Mouse (Mus musculus) hematopoietic stem cell, adult 5-6 weeks (primary cell): ENCODE measurements at regions not wholly inside any gene's neighbourhood (a gene's known extent, or its start where the extent isn't known, plus 50 kb on each side); places are given as distances from the start of the nearest gene placed in this dataset.

Experiments used
- ATAC-seq, 2 experiments: fragments of 125-278 bp in 1 of 2; replicated peaks in 1 of 2; 2 replicates each; pipeline ENCODE4 v1.8.0; 2016 to 2017; ENCODE audit warnings: inconsistent platforms in 2 of 2, mild to moderate bottlenecking in 2 of 2, moderate number of reproducible peaks in 2 of 2, low read depth in 1 of 2, moderate TSS enrichment in 1 of 2; ENCODE audit not compliant: low FRiP score in 2 of 2, poor library complexity in 2 of 2, severe bottlenecking in 2 of 2, insufficient read depth in 1 of 2, low TSS enrichment in 1 of 2

GRCm38 (mm10) chr4:8992171-8992570 is 753.3 kb upstream of the Car8 start:
- no peak for ATAC-seq

- no peak for ATAC-seq
Measured at GRCm38 (mm10) chr4:8990551-8990950, 751.7 kb upstream of the Car8 start.

- no peak for ATAC-seq
Measured at GRCm38 (mm10) chr4:8989614-8990013, 750.8 kb upstream of the Car8 start.

- ATAC-seq, result no peak
Measured at GRCm38 (mm10) chr4:8989110-8989509, 750.3 kb upstream of the Car8 start.

GRCm38 (mm10) chr4:8988345-8988733 is 749.5 kb upstream of the Car8 start:
- peak; percentile 53 to 60; a peak in 2 of 4 replicates for ATAC-seq

GRCm38 (mm10) chr4:8987544-8988344 is 748.9 kb upstream of the Car8 start:
- ATAC-seq, result 0 out of 4 replicates have a peak, but pooled peaks have one; percentile 5 to 22

- no peak for ATAC-seq
Measured at GRCm38 (mm10) chr4:8986394-8987091, 747.7 kb upstream of the Car8 start.

GRCm38 (mm10) chr4:8984059-8984606 is 745.3 kb upstream of the Car8 start:
- ATAC-seq, result no peak

GRCm38 (mm10) chr4:8978949-8979348 is 740.1 kb upstream of the Car8 start:
- ATAC-seq, result peak; percentile 71 to 78; a peak in 3 of 4 replicates

GRCm38 (mm10) chr4:8969951-8970455 is 731.2 kb upstream of the Car8 start:
- ATAC-seq, result no peak

GRCm38 (mm10) chr4:8968741-8969140 is 729.9 kb upstream of the Car8 start:
- ATAC-seq, result no peak

GRCm38 (mm10) chr4:8967986-8968385 is 729.1 kb upstream of the Car8 start:
- ATAC-seq, result no peak

- no peak for ATAC-seq
Measured at GRCm38 (mm10) chr4:8965563-8965962, 726.7 kb upstream of the Car8 start.

- ATAC-seq, result no peak
Measured at GRCm38 (mm10) chr4:8962959-8963572, 724.2 kb upstream of the Car8 start.

- ATAC-seq, result no peak
Measured at GRCm38 (mm10) chr4:8961851-8962250, 723.0 kb upstream of the Car8 start.

GRCm38 (mm10) chr4:8957771-8958170 is 718.9 kb upstream of the Car8 start:
- ATAC-seq, result no peak

GRCm38 (mm10) chr4:8957023-8957343 is 718.1 kb upstream of the Car8 start:
- ATAC-seq, result no peak
